Mouse (Mus musculus) layer of hippocampus, postnatal 36 days (tissue): ENCODE measurements around the gene Kifc1. TPM values are rescaled to one million over a fixed set of nuclear protein-coding genes. Genes with fewer than 3 reads are reported as not detected.

Experiments
- DNase-seq, 2 experiments: peaks; one replicate each; pipeline ENCODE4 v3.0.0; 2022
- total RNA-seq, 2 experiments: library from RNA; stranded (reverse); gene quantifications; 2 replicates each; pipeline ENCODE4 v1.2.3; 2021

Gene Kifc1
- 1 to 10 TPM; 1.9 to 2.5 TPM for total RNA-seq

- DNase-seq = peak; percentile 99
These were observed at the start of gene Kifc1 for GRCm38 (mm10) chr17:33890533-33891059. Gene Kifc1 (minus strand): TSS chr17:33890661.

- DNase-seq = no peak
These were observed 48.3 kb upstream of the Kifc1 start for GRCm38 (mm10) chr17:33938783-33939182.

- DNase-seq = no peak
These were observed 46.5 kb upstream of the Kifc1 start for GRCm38 (mm10) chr17:33936993-33937392.

- no peak for DNase-seq
These were observed 45.1 kb upstream of the Kifc1 start for GRCm38 (mm10) chr17:33935422-33936055.

GRCm38 (mm10) chr17:33932970-33933369, 42.5 kb upstream of the Kifc1 start:
- DNase-seq = no peak

GRCm38 (mm10) chr17:33932448-33932847, 42.0 kb upstream of the Kifc1 start:
- DNase-seq = no peak

- no peak for DNase-seq
These were observed 41.5 kb upstream of the Kifc1 start for GRCm38 (mm10) chr17:33931947-33932346.

- no peak for DNase-seq
These were observed 40.9 kb upstream of the Kifc1 start for GRCm38 (mm10) chr17:33931159-33931866.

- DNase-seq = peak; percentile 71 to 72
These were observed 40.1 kb upstream of the Kifc1 start for GRCm38 (mm10) chr17:33930280-33931158.

- peak; percentile 92 to 94 for DNase-seq
These were observed 39.2 kb upstream of the Kifc1 start, which contains the start of gene Rgl2 for GRCm38 (mm10) chr17:33929371-33930279. Gene Rgl2 (plus strand): TSS chr17:33929543.

- DNase-seq = no peak
These were observed 37.9 kb upstream of the Kifc1 start for GRCm38 (mm10) chr17:33928251-33928947.

GRCm38 (mm10) chr17:33926207-33926932, 35.9 kb upstream of the Kifc1 start:
- DNase-seq = no peak

GRCm38 (mm10) chr17:33925406-33926116, 35.1 kb upstream of the Kifc1 start:
- no peak for DNase-seq

GRCm38 (mm10) chr17:33924577-33925283, 34.3 kb upstream of the Kifc1 start:
- no peak for DNase-seq

GRCm38 (mm10) chr17:33921361-33921760, 30.9 kb upstream of the Kifc1 start:
- DNase-seq = no peak

- peak; percentile 74 to 75 for DNase-seq
These were observed 30.0 kb upstream of the Kifc1 start for GRCm38 (mm10) chr17:33920282-33921097.

GRCm38 (mm10) chr17:33919351-33920281, 29.2 kb upstream of the Kifc1 start:
- DNase-seq = no peak
